Mouse (Mus musculus): ENCODE data around the gene Synpo2. TPM values are rescaled to one million over a fixed set of nuclear protein-coding genes. Genes with fewer than 3 reads are reported as not detected.
A peak's percentile ranks its signal among the peaks of the same experiment; 100 is the strongest.

The Synpo2 gene
- polyA plus RNA-seq, 1 experiment from 2014 or later = 8.3 TPM

GRCm38 (mm10) chr3:123218646-123219045 is 17.3 kb downstream of the Synpo2 start:
- WGBS = 63% methylated on average over 6 of the region's 6 CpGs

GRCm38 (mm10) chr3:123208891-123209290 is 27.1 kb downstream of the Synpo2 start:
- no peak overlapping the region for H3K9ac ChIP-seq (ENCODE audit: low read depth, low read length)
- 48% methylated on average over 4 of the region's 4 CpGs for WGBS
- no peaks in the 10 kb centered on the region for H3K27me3 ChIP-seq (ENCODE audit: control insufficient read depth, insufficient read depth, low read length)
- no peak overlapping the region for H3K4me3 ChIP-seq (ENCODE audit: low read length)
- H3K36me3 ChIP-seq (ENCODE audit: control insufficient read depth, insufficient read depth, low read length) = no peaks in the 10 kb centered on the region
- H3K9me3 ChIP-seq (ENCODE audit: control insufficient read depth, low read length) = no peaks in the 10 kb centered on the region
- no peak for ATAC-seq (ENCODE audit: low FRiP score, low TSS enrichment)
- H3K4me1 ChIP-seq (ENCODE audit: control insufficient read depth, insufficient read depth, low read length) = no peaks in the 10 kb centered on the region
- H3K27ac ChIP-seq (ENCODE audit: low read depth, low read length) = no peak overlapping the region
- no peak overlapping the region for H3K4me2 ChIP-seq (replicated peaks; ENCODE audit: low read depth, low read length)

More at GRCm38 (mm10) chr3:123218646-123219045, 17.3 kb downstream of the Synpo2 start:
- Histone ChIP-seq H3K9me3 (ENCODE audit: control insufficient read depth, low read length) (no peaks in the 10 kb centered on the region), H3K4me3 (ENCODE audit: low read length) (no peak overlapping the region), H3K9ac (ENCODE audit: low read depth, low read length) (no peak overlapping the region), H3K36me3 (ENCODE audit: control insufficient read depth, insufficient read depth, low read length) (no peaks in the 10 kb centered on the region), H3K27me3 (ENCODE audit: control insufficient read depth, insufficient read depth, low read length) (no peaks in the 10 kb centered on the region), H3K4me2 (replicated peaks; ENCODE audit: low read depth, low read length) (no peak overlapping the region), H3K4me1 (ENCODE audit: control insufficient read depth, insufficient read depth, low read length) (no peaks in the 10 kb centered on the region), H3K27ac (ENCODE audit: low read depth, low read length) (no peak overlapping the region)
- ATAC-seq (ENCODE audit: low FRiP score, low TSS enrichment) = no peak

- Histone ChIP-seq H3K9me3 (ENCODE audit: control insufficient read depth, low read length) (no peaks in the 10 kb centered on the region), H3K27me3 (ENCODE audit: control insufficient read depth, insufficient read depth, low read length) (no peaks in the 10 kb centered on the region), H3K4me1 (ENCODE audit: control insufficient read depth, insufficient read depth, low read length) (no peaks in the 10 kb centered on the region), H3K36me3 (ENCODE audit: control insufficient read depth, insufficient read depth, low read length) (no peaks in the 10 kb centered on the region), H3K27ac (ENCODE audit: low read depth, low read length) (no peak overlapping the region), H3K4me2 (replicated peaks; ENCODE audit: low read depth, low read length) (no peak overlapping the region), H3K4me3 (ENCODE audit: low read length) (no peak overlapping the region), H3K9ac (ENCODE audit: low read depth, low read length) (no peak overlapping the region)
- ATAC-seq (ENCODE audit: low FRiP score, low TSS enrichment) = no peak
- WGBS = 64% methylated on average over 5 of the region's 5 CpGs
These were observed 28.6 kb downstream of the Synpo2 start for GRCm38 (mm10) chr3:123207386-123207785.

- no peaks in the 10 kb centered on the region for H3K4me1 ChIP-seq (ENCODE audit: control insufficient read depth, insufficient read depth, low read length)
- no peaks in the 10 kb centered on the region for H3K9me3 ChIP-seq (ENCODE audit: control insufficient read depth, low read length)
- H3K4me3 ChIP-seq (ENCODE audit: low read length) = no peak overlapping the region
- no peaks in the 10 kb centered on the region for H3K36me3 ChIP-seq (ENCODE audit: control insufficient read depth, insufficient read depth, low read length)
- ATAC-seq (ENCODE audit: low FRiP score, low TSS enrichment) = no peak
- H3K27me3 ChIP-seq (ENCODE audit: control insufficient read depth, insufficient read depth, low read length) = no peaks in the 10 kb centered on the region
- no peak overlapping the region for H3K4me2 ChIP-seq (replicated peaks; ENCODE audit: low read depth, low read length)
- no peak overlapping the region for H3K27ac ChIP-seq (ENCODE audit: low read depth, low read length)
- 87% methylated on average over 7 of the region's 7 CpGs for WGBS
- no peak overlapping the region for H3K9ac ChIP-seq (ENCODE audit: low read depth, low read length)
These were observed 30.5 kb downstream of the Synpo2 start for GRCm38 (mm10) chr3:123205485-123205884.

- Histone ChIP-seq H3K27ac (ENCODE audit: low read depth, low read length) (peak overlapping the region; percentile 72; the same call in 1 of the 2 replicates), H3K4me2 (replicated peaks; ENCODE audit: low read depth, low read length) (no peak overlapping the region), H3K4me3 (ENCODE audit: low read length) (no peak overlapping the region), H3K9me3 (ENCODE audit: control insufficient read depth, low read length) (no peaks in the 10 kb centered on the region), H3K9ac (ENCODE audit: low read depth, low read length) (no peak overlapping the region), H3K4me1 (ENCODE audit: control insufficient read depth, insufficient read depth, low read length) (no peaks in the 10 kb centered on the region), H3K27me3 (ENCODE audit: control insufficient read depth, insufficient read depth, low read length) (no peaks in the 10 kb centered on the region), H3K36me3 (ENCODE audit: control insufficient read depth, insufficient read depth, low read length) (no peaks in the 10 kb centered on the region)
- 65% methylated on average over 6 of the region's 6 CpGs for WGBS
- ATAC-seq (ENCODE audit: low FRiP score, low TSS enrichment) = no peak
These were observed 30.9 kb downstream of the Synpo2 start for GRCm38 (mm10) chr3:123205065-123205464.

GRCm38 (mm10) chr3:123204658-123205057 is 31.3 kb downstream of the Synpo2 start:
- Histone ChIP-seq H3K36me3 (ENCODE audit: control insufficient read depth, insufficient read depth, low read length) (no peaks in the 10 kb centered on the region), H3K27me3 (ENCODE audit: control insufficient read depth, insufficient read depth, low read length) (no peaks in the 10 kb centered on the region), H3K4me1 (ENCODE audit: control insufficient read depth, insufficient read depth, low read length) (no peaks in the 10 kb centered on the region), H3K9me3 (ENCODE audit: control insufficient read depth, low read length) (no peaks in the 10 kb centered on the region), H3K9ac (ENCODE audit: low read depth, low read length) (no peak overlapping the region), H3K4me3 (ENCODE audit: low read length) (no peak overlapping the region), H3K27ac (ENCODE audit: low read depth, low read length) (peak overlapping the region; percentile 72; the same call in 1 of the 2 replicates), H3K4me2 (replicated peaks; ENCODE audit: low read depth, low read length) (no peak overlapping the region)
- no peak for ATAC-seq (ENCODE audit: low FRiP score, low TSS enrichment)
- 45% methylated on average over 4 of the region's 4 CpGs for WGBS

- no peak for ATAC-seq (ENCODE audit: low FRiP score, low TSS enrichment)
- no peak overlapping the region for H3K4me3 ChIP-seq (ENCODE audit: low read length)
- no peak overlapping the region for H3K4me2 ChIP-seq (replicated peaks; ENCODE audit: low read depth, low read length)
- H3K27ac ChIP-seq (ENCODE audit: low read depth, low read length) = no peak overlapping the region
- H3K4me1 ChIP-seq (ENCODE audit: control insufficient read depth, insufficient read depth, low read length) = no peaks in the 10 kb centered on the region
- H3K9me3 ChIP-seq (ENCODE audit: control insufficient read depth, low read length) = no peaks in the 10 kb centered on the region
- no peaks in the 10 kb centered on the region for H3K27me3 ChIP-seq (ENCODE audit: control insufficient read depth, insufficient read depth, low read length)
- 84% methylated on average over 2 of the region's 2 CpGs for WGBS
- H3K36me3 ChIP-seq (ENCODE audit: control insufficient read depth, insufficient read depth, low read length) = no peaks in the 10 kb centered on the region
- H3K9ac ChIP-seq (ENCODE audit: low read depth, low read length) = no peak overlapping the region
These were observed 34.2 kb downstream of the Synpo2 start for GRCm38 (mm10) chr3:123201798-123202197.

GRCm38 (mm10) chr3:123193740-123194139 is 42.2 kb downstream of the Synpo2 start:
- ATAC-seq (ENCODE audit: low FRiP score, low TSS enrichment) = no peak
- no peaks in the 10 kb centered on the region for H3K9me3 ChIP-seq (ENCODE audit: control insufficient read depth, low read length)
- H3K4me2 ChIP-seq (replicated peaks; ENCODE audit: low read depth, low read length) = no peak overlapping the region
- no peak overlapping the region for H3K27ac ChIP-seq (ENCODE audit: low read depth, low read length)
- H3K36me3 ChIP-seq (ENCODE audit: control insufficient read depth, insufficient read depth, low read length) = no peaks in the 10 kb centered on the region
- WGBS = 90% methylated on average over 4 of the region's 4 CpGs
- H3K9ac ChIP-seq (ENCODE audit: low read depth, low read length) = no peak overlapping the region
- H3K4me3 ChIP-seq (ENCODE audit: low read length) = no peak overlapping the region
- H3K27me3 ChIP-seq (ENCODE audit: control insufficient read depth, insufficient read depth, low read length) = no peaks in the 10 kb centered on the region
- no peaks in the 10 kb centered on the region for H3K4me1 ChIP-seq (ENCODE audit: control insufficient read depth, insufficient read depth, low read length)

- no peak overlapping the region for H3K9ac ChIP-seq (ENCODE audit: low read depth, low read length)
- H3K27me3 ChIP-seq (ENCODE audit: control insufficient read depth, insufficient read depth, low read length) = no peaks in the 10 kb centered on the region
- no peak overlapping the region for H3K27ac ChIP-seq (ENCODE audit: low read depth, low read length)
- no peak overlapping the region for H3K4me2 ChIP-seq (replicated peaks; ENCODE audit: low read depth, low read length)
- ATAC-seq (ENCODE audit: low FRiP score, low TSS enrichment) = no peak
- H3K36me3 ChIP-seq (ENCODE audit: control insufficient read depth, insufficient read depth, low read length) = no peaks in the 10 kb centered on the region
- no peaks in the 10 kb centered on the region for H3K9me3 ChIP-seq (ENCODE audit: control insufficient read depth, low read length)
- H3K4me3 ChIP-seq (ENCODE audit: low read length) = no peak overlapping the region
- H3K4me1 ChIP-seq (ENCODE audit: control insufficient read depth, insufficient read depth, low read length) = no peaks in the 10 kb centered on the region; the same call in 1 of the 2 replicates
These were observed 44.3 kb downstream of the Synpo2 start for GRCm38 (mm10) chr3:123191602-123192001.
